In the genomic region with DNA sequence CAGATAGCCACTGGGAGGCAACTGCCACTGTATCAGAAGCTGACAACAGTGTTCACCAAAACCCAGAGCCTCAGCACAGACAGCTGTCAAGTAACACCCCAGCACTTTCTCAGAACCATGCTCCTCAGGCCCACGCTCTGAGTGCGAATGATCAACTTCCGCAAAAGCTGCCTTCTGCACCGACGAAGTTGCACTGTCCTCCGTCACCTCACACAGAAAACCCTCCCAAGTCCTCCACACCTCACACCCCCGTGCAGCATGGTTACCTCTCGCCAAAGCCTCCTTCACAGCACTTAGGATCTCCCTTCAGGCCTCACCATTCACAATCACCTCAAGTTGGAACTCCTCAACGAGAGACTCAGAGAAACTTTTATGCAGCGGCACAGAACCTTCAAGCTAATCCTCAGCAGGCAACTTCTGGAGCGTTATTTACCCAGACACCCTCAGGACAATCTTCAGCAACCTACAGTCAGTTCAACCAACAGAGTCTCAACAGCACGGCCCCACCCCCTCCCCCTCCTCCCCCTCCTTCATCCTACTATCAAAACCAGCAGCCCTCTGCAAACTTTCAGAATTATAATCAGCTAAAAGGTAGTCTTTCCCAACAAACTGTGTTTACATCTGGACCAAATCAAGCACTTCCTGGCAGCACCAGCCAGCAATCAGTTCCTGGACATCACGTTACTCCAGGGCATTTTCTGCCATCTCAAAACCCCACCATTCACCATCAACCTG, we compare ENCODE assay signal across 13 mouse cellular contexts.
DNase-seq lines count a peak whose midpoint lies in the region; ATAC-seq and TF ChIP-seq lines count a peak whose summit lies in the region.
"Had no signal": no experiment of that assay in that cellular context is flagged by ENCODE, and none has a peak within 500 bp of the region (broad histone marks: within the 10 kb centered on the region; RNA-seq: fewer than 3 reads in every experiment).

No protein-coding gene starts in this region.

- peaks cover 85% of the 10 kb centered on the region for H3K36me3 ChIP-seq in heart, embryonic 13.5 days
- H3K36me3 ChIP-seq in liver, embryonic 12.5 days, result peaks cover 76% of the 10 kb centered on the region
- peaks cover 61% of the 10 kb centered on the region for H3K36me3 ChIP-seq in liver, postnatal 0 days (replicated peaks; ENCODE audit: insufficient read depth, low read length)
- H3K36me3 ChIP-seq in limb, embryonic 10.5 days, result peaks cover 91% of the 10 kb centered on the region

- no peak overlapping the region for H3K9ac ChIP-seq in heart, embryonic 13.5 days
- no peak overlapping the region for H3K9ac ChIP-seq in liver, embryonic 12.5 days
- H3K9ac ChIP-seq in liver, postnatal 0 days (replicated peaks), result no peak overlapping the region
- H3K9ac ChIP-seq: liver, embryonic 13.5 days had no signal

- no peak for DNase-seq in heart, adult 8-10 months (ENCODE audit: low spot score)
- no peak for DNase-seq in liver, postnatal 0 days
- peak; percentile 35 for DNase-seq in limb, embryonic 10.5 days (ENCODE audit: low spot score)
- no peak for DNase-seq in layer of hippocampus, postnatal 10 days (ENCODE audit: low spot score in 2 of 2)
- DNase-seq: adrenal gland, adult 2 months; liver, embryonic 13.5 days; lung, postnatal 4 days; thymus, adult 2 months had no signal

- 71% methylated on average over 13 of the region's 13 CpGs for WGBS in heart, embryonic 13.5 days
- WGBS in liver, embryonic 12.5 days (ENCODE audit: insufficient replicate concordance), result 83% methylated on average over 13 of the region's 13 CpGs
- WGBS in liver, postnatal 0 days (ENCODE audit: insufficient replicate concordance), result 87% methylated on average over 13 of the region's 13 CpGs
- 65% methylated on average over 13 of the region's 13 CpGs for WGBS in limb, embryonic 10.5 days

- TF ChIP-seq POLR2A in cortical plate, adult 2 months (IDR thresholded peaks at IDR 0.05; ENCODE audit: extremely low read depth, insufficient read depth, low read length), result peak; percentile 37; the same call in 1 of the 2 replicates

- H3K4me1 ChIP-seq in heart, embryonic 13.5 days, result 0 out of 2 replicates have a peak, but pooled peaks cover 9% of the 10 kb centered on the region
- H3K4me1 ChIP-seq in liver, embryonic 12.5 days, result no peaks in the 10 kb centered on the region
- no peaks in the 10 kb centered on the region for H3K4me1 ChIP-seq in liver, postnatal 0 days (ENCODE audit: insufficient read depth)
- no peaks in the 10 kb centered on the region; the same call in 1 of the 2 replicates for H3K4me1 ChIP-seq in cortical plate, adult 2 months (ENCODE audit: control insufficient read depth, insufficient read depth, low read length)
- peaks cover 16% of the 10 kb centered on the region for H3K4me1 ChIP-seq in limb, embryonic 10.5 days
- H3K4me1 ChIP-seq: liver, embryonic 13.5 days had no signal

- no peak overlapping the region for H3K4me3 ChIP-seq in heart, embryonic 13.5 days
- H3K4me3 ChIP-seq in liver, embryonic 12.5 days, result no peak overlapping the region
- H3K4me3 ChIP-seq in liver, postnatal 0 days (ENCODE audit: low read depth, low read length), result no peak overlapping the region
- H3K4me3 ChIP-seq in cortical plate, adult 2 months (ENCODE audit: insufficient read depth, low read length), result no peak overlapping the region
- no peak overlapping the region for H3K4me3 ChIP-seq in limb, embryonic 10.5 days
- H3K4me3 ChIP-seq: liver, embryonic 13.5 days had no signal

- no peak for ATAC-seq in heart, embryonic 13.5 days (ENCODE audit: extremely low read depth, insufficient number of reproducible peaks, low FRiP score, low TSS enrichment)
- ATAC-seq in liver, embryonic 12.5 days, result 0 out of 2 replicates have a peak, but pooled peaks have one; percentile 5
- no peak for ATAC-seq in liver, postnatal 0 days
- ATAC-seq in erythroid progenitor cell, adult 5-6 weeks (replicated peaks; ENCODE audit: low FRiP score, poor library complexity, severe bottlenecking), result no peak
- ATAC-seq: Patski had no signal

- H3K4me2 ChIP-seq in heart, embryonic 13.5 days, result no peak overlapping the region
- H3K4me2 ChIP-seq in liver, embryonic 12.5 days, result no peak overlapping the region
- H3K4me2 ChIP-seq in liver, postnatal 0 days (ENCODE audit: low read depth, low read length), result no peak overlapping the region
- H3K4me2 ChIP-seq: liver, embryonic 13.5 days had no signal

- TF ChIP-seq CTCF in liver, postnatal 0 days (IDR thresholded peaks at IDR 0.05; ENCODE audit: low read depth), result no peak
- TF ChIP-seq CTCF in cortical plate, adult 2 months (IDR thresholded peaks at IDR 0.05; ENCODE audit: extremely low read depth, insufficient read depth, low read length), result no peak

- H3K27ac ChIP-seq in heart, embryonic 13.5 days (replicated peaks), result peak overlapping the region; percentile 45; the same call in 1 of the 2 replicates
- no peak overlapping the region for H3K27ac ChIP-seq in liver, embryonic 12.5 days
- no peak overlapping the region for H3K27ac ChIP-seq in liver, postnatal 0 days (ENCODE audit: low read depth)
- no peak overlapping the region for H3K27ac ChIP-seq in cortical plate, adult 2 months (ENCODE audit: insufficient read depth, low read length)
- H3K27ac ChIP-seq in limb, embryonic 10.5 days, result 0 out of 2 replicates have a peak overlapping the region, but pooled peaks have one; percentile 17
- H3K27ac ChIP-seq: liver, embryonic 13.5 days had no signal

- TF ChIP-seq EP300 in liver, postnatal 0 days (IDR thresholded peaks at IDR 0.05; ENCODE audit: low read depth), result no peak

- no peaks in the 10 kb centered on the region for H3K27me3 ChIP-seq in heart, embryonic 13.5 days (replicated peaks)
- H3K27me3 ChIP-seq in liver, embryonic 12.5 days (replicated peaks), result no peaks in the 10 kb centered on the region
- H3K27me3 ChIP-seq in liver, postnatal 0 days (ENCODE audit: insufficient read depth, low read length), result no peaks in the 10 kb centered on the region
- H3K27me3 ChIP-seq in limb, embryonic 10.5 days (ENCODE audit: low read depth, poor library complexity, severe bottlenecking), result no peaks in the 10 kb centered on the region
- H3K27me3 ChIP-seq: liver, embryonic 13.5 days; Patski had no signal

- H3K9me3 ChIP-seq in heart, embryonic 13.5 days, result no peaks in the 10 kb centered on the region
- H3K9me3 ChIP-seq in liver, embryonic 12.5 days (replicated peaks), result no peaks in the 10 kb centered on the region
- no peaks in the 10 kb centered on the region for H3K9me3 ChIP-seq in liver, postnatal 0 days (ENCODE audit: low read length)
- H3K9me3 ChIP-seq in limb, embryonic 10.5 days (replicated peaks), result no peaks in the 10 kb centered on the region
- H3K9me3 ChIP-seq: liver, embryonic 13.5 days had no signal

Comparison
In these comparisons a context has a peak if more than half of its experiments do, and no peak if none do; other contexts are left out.
1. H3K27ac ChIP-seq: peak in heart, embryonic 13.5 days (single experiment) and limb, embryonic 10.5 days (single experiment); none in liver, embryonic 12.5 days (single experiment), liver, postnatal 0 days (single experiment) and cortical plate, adult 2 months (single experiment).